Mouse (Mus musculus) spleen, embryonic (tissue): ENCODE data around the gene Map2k1.
"Not testable (repeated sequence)": the region's sequence is repeated elsewhere in the genome, so short reads cannot be mapped to it uniquely, and the experiment has no call there.

Source experiments
- CTCF ChIA-PET: fragments of 350-600 bp; sonication (Branson Sonifier 250); formaldehyde crosslinking; loops from one replicate; lab custom pipeline; 2022; lab: Charles Lee

Gene Map2k1

DNA sequence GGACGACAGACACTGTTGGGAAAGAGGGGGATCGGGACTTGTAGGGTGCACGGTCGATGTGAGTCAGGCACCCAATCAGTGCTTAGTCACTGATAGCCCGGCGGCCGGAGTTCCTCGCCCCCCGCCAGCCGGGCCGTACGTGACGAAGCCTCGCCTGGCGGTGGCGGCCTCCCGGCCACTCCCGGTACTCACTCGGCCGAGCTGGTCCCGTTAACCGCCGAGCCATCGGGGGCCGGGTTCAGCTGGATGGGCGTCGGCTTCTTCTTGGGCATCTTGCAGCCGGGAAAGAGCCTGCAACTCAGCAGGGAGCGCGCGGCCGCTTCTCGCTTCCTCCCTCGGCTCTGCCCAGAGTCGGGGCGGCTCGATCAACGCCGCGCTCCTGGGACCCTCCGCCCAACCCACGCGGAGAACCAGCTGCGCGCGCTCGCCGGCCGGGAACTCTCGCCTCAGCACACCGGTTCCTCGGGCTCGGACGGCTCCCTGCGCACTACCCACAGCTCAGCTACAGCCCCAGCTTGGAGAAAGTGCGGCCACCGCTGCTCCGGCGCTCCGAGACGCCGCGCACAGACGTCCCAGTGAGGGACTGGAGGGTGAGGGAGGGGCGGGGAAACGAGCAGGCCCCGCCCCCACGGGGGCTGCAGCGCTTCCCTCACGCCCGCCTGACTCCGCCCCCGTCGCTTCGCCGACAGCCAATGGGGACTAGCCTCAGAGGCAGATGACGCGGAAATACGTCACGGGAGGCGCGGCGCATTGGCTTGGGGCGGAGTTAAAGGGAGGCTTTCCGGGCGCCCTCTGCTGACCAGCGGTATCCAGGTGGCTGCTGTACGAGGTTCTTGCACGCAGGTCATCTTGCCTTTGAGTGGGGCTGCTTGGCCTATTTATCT, at the start of gene Map2k1:
Map2k1 (minus strand) TSS at position 611 of the 884 bp plus-strand sequence.
- CTCF ChIA-PET: interaction anchor here (0.6 to 0.9 kb wide), 3 partner anchors 10 to 87 kb away, joined by 3 to 4 read pairs (median 4); no protein-coding TSS in a partner anchor

DNA sequence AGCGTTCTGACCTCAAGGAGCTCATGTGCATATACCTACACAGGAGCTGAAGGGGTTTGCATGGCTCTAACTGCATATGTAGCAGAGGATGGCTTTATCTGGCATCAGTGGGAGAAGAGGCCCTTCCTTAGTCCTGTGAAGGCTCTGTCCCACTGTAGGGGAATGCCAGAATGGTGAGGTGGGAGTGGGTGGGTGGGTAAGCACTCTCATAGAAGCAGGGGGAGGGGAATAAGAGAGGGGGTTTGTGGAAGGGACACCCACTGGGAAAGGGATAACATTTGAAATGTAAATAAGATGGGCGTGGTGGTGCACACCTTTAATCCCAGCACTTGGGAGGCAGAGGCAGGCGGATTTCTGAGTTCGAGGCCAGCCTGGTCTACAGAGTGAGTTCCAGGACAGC, 49.7 kb upstream of the Map2k1 start:
- CTCF ChIA-PET: not testable (repeated sequence)

DNA sequence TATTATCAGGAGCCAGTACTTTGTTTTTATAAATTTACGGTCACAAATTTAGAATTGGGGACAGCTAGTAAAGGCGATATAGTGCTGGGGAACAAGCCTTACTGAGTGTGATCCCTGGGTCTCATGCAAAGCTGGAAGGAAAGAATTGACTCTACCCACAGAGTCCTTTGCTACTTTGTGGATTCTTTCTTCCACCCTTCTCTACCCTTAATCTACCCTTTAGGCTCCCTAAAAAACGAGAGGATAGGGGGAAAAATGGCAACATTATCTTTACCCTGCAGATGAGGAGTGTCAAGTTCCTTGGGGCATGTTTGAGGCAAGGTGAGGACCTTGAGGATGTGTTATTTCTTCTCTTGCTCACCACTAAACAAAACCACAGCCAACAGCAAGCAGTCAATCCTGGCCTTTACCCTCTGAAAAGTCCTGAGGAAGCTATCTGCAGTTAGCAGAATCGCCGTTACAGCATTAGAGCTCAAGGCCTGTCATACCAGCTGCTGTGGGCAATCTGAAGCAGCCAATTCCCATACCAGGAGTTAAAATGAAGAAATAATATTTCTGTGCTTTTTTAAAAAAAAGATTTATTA, 29.1 kb upstream of the Map2k1 start:
- CTCF ChIA-PET: no interaction called here

DNA sequence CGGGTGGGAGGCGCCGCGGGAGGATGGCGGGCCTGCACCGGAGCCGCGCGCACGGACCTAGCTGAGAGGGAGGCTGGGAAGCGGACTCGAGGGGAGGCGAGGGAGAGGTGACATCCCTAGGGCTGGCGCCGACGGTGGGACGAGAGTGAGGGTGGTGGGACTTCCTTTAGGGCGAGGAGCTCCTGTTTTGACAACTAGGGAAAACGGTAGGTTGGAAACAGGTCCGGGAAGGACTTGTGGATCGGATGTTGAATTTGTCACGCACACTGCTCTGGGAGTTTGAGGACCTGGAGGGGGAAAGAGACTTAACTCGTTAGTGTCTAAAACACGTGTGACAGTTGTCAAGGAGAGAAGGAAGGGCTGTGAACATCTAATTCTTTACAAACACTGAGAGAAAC, 28.3 kb upstream of the Map2k1 start:
- CTCF ChIA-PET: no interaction called here

DNA sequence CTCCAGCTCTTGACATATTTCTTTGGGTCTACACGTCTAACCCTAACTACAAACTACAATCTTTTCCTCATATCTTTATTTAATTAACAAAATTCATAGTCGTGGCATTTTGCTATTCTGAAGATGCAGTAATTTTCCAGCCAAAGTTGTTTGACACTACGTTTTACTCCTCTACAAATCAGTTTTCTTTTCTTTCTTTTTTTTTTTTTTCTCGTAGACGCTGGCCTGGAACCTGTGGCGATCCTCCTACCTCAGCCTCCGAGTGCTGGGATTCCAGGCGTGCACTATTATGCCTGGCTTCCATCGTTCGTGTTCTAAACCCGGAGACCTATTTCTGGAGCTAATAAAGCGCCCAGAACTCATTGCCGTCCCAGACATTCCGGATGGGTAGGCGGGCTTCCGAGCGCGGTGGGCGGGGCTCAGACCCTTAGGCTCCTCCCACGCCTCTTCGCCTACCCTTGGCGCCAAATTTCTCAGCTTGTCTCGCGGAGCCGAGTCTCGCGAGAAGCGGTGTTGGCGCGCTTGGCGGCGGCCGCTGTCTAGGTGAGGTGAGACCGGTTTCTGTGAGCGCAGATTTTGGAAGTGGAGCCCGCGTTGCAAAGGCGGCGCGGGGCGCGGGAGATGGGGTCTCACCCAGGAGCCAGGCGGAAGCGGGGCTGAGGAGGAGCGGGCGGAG, 27.8 kb upstream of the Map2k1 start, which contains the start of gene Tipin:
Tipin (plus strand) TSS at position 477 of the 676 bp plus-strand sequence.
- CTCF ChIA-PET: interaction anchor here (0.6 to 0.9 kb wide), 3 partner anchors 36 to 197 kb away, joined by 4 to 8 read pairs (median 6); no protein-coding TSS in a partner anchor

DNA sequence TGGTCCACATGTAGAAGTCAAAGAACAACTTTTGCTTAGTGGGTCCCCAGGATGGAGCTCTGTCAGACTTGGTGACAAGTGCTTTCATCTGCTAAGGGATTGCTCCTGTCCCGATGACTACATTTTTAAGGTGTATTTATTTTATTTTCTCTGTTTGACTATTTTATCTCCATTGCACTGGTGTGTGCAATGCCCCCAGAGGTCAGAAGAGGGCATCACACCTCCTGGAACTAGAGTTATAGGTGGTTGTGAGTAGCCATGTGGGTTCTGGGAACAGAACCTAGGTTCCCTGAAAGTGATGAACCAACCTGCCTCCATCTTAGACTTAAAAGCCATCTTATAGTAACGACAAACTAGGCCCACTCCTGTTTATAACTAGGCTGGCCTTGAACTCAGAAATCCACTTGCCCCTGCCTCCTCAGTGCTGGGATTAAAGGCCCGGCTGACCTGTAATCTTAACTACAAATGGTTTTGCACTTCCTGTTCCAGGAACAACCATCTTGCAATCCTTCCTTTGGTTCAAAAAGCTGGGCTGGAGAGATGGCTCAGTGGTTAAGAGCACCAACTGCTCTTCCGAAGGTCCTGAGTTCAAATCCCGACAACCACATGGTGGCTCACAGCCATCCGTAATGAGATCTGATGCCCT, 25.4 kb upstream of the Map2k1 start:
- CTCF ChIA-PET: interaction anchor here (0.7 kb wide), 2 partner anchors 17 to 62 kb away, joined by 3 to 4 read pairs; no protein-coding TSS in a partner anchor

DNA sequence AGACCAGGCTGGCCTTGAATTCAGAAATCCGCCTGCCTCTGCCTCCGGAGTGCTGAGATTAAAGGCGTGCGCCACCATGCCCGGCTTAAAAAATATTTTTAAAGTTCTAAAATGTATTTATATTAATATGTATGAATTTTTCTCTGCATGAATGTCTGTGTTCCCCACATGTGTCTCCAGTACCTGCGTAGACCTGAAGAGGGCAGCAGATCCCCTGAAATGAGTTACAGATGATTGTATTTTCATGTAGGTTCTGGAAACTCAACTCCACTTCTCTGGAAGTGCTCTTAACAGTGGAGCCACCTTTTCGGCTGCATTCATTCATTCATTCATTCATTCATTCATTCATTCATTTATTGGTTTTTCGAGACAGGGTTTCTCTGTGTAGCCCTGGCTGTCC, 24.3 kb upstream of the Map2k1 start:
- CTCF ChIA-PET: no interaction called here

DNA sequence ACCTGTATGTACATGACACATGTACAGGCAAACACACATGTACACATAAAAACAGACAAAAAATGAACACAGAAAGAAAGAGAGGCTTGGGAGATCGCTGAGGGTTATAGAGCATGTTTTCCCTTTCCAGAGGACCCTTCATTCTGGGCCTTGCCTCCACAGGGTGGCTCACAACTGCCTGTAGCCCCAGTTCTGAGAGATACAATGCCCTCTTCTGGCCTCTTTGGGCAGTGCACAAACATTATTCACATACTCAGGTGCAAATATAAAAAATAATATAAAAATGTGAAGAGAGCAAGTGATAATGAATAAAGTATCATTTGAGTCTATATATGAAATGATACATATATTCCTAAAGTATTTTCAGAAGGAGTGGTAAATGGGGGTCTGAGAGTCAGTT, 21.5 kb upstream of the Map2k1 start:
- CTCF ChIA-PET: interaction anchor here (0.5 to 0.6 kb wide), 2 partner anchors 205 to 723 kb away, joined by 4 to 7 read pairs; no protein-coding TSS in a partner anchor

DNA sequence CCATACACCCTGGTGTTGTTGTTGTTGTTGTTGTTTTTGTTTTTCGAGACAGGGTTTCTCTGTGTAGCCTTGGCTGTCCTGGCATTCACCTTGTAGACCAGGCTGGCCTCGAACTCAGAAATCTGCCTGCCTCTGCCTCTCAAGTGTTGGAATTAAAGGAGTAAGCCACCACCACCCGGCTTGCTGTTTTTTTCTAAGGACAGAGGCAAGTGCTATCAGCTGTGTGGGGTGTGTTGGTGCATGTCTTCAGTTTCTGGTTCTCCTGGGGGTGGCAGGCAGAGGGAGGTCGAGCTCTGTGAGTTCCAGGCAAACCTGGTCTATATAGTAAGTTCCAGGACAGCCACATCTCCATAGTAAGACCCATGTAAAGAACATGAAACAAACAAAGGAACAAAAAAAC, 20.9 kb upstream of the Map2k1 start:
- CTCF ChIA-PET: interaction anchor here (0.6 kb wide), 1 partner anchor 722 kb away, joined by 4 read pairs; no protein-coding TSS in a partner anchor

DNA sequence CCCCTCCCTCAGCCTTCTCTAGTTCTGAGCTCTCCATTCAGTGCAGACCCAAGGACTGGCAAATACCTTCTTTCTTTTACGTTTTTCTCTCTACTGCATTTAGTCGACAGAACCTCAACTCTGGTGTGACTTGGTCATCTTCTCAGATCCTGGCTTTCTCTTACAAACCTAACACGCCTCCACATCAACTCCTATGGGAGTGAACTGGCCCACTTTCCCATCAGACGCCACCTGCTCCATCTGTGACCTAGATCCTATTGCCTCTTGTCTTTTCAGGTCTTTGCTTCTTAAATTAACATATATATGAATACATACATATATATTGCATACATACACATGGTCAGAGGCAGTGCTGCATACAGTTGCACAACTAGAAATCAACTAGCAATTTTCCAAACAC, 20.3 kb upstream of the Map2k1 start:
- CTCF ChIA-PET: no interaction called here

DNA sequence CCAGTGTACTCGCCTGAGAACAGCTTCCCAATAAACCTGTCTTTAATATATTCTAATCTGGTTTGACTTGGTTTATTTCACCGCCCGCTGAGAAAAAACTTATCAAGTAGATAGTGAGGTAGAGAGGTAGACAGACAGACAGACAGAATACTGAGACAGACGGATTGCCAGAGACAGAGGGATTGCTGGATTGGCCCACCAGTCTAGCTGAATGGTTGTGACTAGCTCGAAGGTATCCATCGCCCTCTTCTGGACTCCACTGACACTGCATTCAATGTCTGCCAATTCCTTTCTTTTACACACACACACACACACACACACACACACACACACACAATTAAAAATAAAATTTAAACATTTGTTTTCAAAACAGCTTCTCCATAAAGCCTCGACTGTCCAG, 19.2 kb upstream of the Map2k1 start:
- CTCF ChIA-PET: interaction anchor here (0.6 to 1.2 kb wide), 6 partner anchors 41 to 1659 kb away, joined by 3 to 7 read pairs (median 4); no protein-coding TSS in a partner anchor

DNA sequence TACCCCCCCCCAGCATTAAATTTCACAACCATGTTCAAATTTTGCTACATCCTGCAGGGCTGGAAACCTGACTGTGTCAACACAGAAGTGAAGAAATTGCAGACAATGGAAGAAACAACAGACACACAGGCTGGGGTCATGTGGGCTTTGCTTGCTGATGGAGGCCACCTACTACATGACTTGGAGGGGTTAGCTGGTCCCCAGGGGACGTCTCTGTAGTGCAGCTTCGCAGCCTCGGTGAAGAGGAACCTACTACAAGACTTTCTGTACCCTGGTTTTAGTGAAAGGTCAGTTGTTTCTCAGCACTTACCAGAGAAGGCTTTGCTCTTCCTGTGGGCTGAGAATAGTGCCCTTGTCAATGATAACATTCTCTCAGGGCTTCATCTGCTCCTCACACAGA, 17.8 kb upstream of the Map2k1 start:
- CTCF ChIA-PET: no interaction called here

DNA sequence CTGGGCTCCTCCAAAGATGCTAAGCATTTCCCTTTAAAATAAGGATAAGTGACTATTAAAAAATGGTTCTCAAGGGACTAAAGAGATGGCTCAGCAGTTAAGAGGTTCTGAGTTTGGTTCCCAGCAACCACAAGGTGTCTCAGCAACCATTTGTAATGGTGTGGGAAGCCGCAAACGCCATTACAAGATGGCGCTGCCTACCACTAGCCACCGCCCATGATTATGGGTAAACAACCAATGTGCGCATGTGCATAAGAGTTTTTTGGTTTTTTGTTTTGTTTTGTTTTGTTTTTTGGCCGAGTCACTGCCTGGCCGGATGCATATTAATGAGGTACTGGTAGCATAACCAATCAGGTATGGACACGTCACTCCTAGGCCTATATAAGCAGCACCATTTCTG, 15.4 kb upstream of the Map2k1 start:
- CTCF ChIA-PET: not testable (repeated sequence)

DNA sequence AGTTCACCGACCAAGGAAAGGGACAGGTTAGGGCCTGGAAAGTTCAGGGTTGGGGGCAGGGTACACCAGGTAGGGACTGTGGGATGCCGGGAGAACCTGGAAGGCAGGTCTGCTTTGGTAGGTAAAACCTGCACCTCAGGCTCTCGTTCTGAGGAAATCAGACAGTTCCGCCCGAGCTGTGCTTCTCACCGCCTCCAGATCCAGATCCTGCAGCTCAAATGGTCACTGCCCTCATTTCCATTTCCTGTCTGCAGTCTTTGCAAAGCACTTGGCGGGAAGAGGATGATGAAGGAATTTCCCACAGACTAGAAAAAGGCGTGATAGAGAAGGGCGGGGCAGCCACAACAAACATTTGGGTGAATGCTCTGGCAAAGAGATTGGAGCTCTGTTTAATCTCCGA, 14.8 kb upstream of the Map2k1 start:
- CTCF ChIA-PET: no interaction called here

DNA sequence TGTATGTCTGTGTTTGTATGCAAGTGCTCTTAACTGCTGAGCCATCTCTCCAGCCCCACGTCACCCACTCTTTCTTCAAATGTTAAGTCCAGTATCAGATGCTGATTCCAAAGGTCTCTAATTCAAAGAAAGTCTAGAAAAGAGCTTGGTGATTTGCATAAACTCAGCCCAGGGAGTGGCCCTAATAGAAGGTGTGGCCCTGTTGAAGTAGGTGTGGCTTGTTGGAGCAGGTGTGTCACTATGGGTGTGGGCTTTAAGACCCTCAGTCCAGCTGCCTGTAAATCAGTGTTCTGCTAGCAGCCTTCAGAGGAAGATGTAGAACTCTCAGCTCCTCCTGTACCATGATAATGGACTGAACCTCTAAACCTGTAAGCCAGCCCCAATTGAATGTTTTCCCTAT, 13.8 kb upstream of the Map2k1 start:
- CTCF ChIA-PET: no interaction called here

DNA sequence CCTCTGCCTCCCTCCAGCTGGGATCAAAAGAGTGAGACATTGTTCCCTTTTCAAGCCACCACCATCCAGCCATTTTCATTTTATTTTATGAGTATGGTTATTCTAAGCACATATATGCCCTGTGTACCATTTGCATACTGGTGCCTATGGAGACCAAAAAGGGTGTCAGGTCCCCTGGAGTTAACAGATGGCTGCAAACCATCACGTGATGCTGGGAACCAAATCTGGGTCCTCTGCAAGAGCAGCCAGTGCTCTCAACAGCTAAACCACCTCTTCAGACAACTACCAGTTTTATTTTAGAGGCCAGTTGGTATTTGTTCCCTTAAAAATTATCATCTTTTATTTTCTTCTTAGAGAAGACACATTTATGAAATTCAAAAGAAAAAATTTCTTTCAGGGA, 11.4 kb upstream of the Map2k1 start:
- CTCF ChIA-PET: no interaction called here

DNA sequence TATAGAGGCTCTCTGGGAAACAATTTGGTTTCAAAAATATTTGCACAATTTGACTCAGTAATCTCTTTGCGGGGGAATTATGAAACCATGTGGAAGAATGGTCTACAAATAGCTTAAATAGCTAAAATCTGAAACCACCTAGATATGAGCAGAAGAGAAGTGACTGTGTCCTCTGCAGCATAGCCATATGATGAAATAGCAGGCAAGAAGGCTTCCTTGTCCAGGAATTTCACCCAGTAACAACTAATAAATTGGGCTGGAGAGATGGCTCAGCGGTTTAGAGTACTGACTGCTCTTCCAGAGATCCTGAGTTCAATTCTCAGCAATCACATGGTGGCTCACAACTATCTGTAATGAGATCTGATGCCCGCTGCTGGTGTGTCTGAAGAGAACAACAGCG, 7.6 kb upstream of the Map2k1 start:
- CTCF ChIA-PET: no interaction called here

DNA sequence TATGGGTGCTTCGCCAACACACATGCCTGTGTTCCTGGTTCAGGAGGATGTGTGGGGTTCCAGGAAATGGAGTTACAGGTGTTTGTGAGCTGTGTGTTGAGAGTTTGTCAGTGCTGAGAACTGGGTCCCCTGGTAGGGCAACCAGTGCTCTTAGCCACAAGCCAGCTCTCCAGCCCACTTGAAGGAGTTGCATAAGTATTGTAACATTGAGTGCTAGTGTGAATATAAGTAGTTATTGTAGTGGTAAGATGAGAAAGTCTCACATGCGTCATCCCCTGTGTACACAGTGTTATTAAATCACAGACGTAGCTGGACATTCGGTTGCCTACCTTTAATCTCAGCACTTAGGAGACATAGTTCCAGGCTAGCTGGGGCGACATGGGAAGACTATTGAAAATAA, 6.5 kb upstream of the Map2k1 start:
- CTCF ChIA-PET: no interaction called here

DNA sequence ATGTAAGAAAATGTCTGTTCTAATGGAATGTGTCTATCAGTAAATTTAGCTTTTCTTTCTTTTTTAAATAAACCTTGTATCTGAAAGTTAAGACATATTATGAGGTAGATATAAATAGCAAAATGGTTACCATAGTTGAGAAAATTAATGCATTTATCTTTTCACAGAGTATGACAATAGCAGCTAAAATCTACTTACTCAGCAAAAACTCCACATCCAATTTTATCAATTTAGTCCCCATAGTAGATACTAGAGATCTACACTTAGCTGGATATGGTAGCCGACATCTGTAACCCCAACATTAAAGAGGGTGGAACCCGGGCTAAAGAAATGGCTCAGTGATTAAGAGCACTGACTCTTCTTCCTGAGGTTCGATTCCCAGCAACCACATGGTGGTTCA, 2.8 kb upstream of the Map2k1 start:
- CTCF ChIA-PET: no interaction called here

DNA sequence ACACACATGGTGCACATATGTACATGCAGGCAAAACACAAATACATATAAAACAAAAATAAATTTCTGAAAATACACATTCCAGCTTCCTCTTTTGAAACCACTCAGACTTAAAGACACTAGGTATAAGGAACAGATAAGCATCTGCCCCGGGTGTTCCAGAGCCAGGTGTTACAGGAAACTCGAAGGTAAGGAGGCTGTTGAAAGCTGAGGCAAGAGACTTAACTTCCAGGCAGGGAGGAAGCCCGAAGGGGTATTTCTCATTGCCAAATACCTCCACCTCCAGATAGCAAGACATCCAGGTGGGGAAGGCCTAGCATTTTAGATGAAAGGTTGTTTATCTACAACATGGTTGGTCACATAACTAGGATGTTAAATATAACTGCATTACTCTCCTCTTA, 2.0 kb upstream of the Map2k1 start:
- CTCF ChIA-PET: no interaction called here

DNA sequence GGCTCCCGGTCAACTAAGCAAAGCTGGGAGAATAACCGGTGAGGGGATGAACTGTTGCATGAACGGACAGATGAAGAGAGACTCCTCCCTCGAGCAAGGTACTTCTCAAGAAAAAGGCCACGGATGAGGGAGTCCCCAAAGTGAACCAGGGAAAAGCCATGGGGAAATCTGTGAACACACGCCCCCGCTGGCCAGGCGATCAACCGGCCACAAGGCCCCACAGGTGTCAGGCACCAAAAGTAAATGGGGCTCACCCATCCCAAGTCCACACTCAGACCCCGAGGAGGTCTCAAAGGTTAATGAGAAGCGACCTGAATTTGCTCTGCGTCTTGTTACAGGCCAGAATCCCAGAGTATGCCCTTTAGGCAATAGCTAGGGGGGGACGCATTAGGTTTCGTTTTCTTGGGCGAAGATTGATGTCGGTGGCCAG, 825 bp downstream of the Map2k1 start:
- CTCF ChIA-PET: interaction anchor here (0.6 kb wide), 1 partner anchor 22 kb away, joined by 3 read pairs; no protein-coding TSS in a partner anchor
